Mouse (Mus musculus) neural tube, embryonic 14.5 days (tissue): ENCODE results near the gene Mybpc2. TPM values are rescaled to one million over a fixed set of nuclear protein-coding genes. Genes with fewer than 3 reads are reported as not detected.

Experiments
- ATAC-seq: fragments of 200-750 bp; cut with Nextera tagmentation; 2 replicates; pipeline ENCODE4 v1.8.0; 2017; ENCODE audit warnings: low read depth, mild to moderate bottlenecking, moderate TSS enrichment, moderate library complexity
- H3K27ac ChIP-seq: fragments of 300-500 bp; sonication (generic); 2 replicates; pipeline ENCODE4 v1.5.1; 2014; ENCODE audit warnings: low read depth, mild to moderate bottlenecking, control low read depth, low read length, moderate library complexity, mixed read lengths
- H3K27me3 ChIP-seq: fragments of 300-500 bp; sonication (generic); 2 replicates; pipeline ENCODE4 v1.6.1; 2014; ENCODE audit warnings: low read length; ENCODE audit not compliant: control insufficient read depth, insufficient read depth
- H3K36me3 ChIP-seq: fragments of 300-500 bp; sonication (generic); 2 replicates; pipeline ENCODE4 v1.6.1; 2014; ENCODE audit warnings: low read length, mixed read lengths; ENCODE audit not compliant: control insufficient read depth, insufficient read depth
- H3K4me1 ChIP-seq: fragments of 300-500 bp; sonication (generic); 2 replicates; pipeline ENCODE4 v1.6.1; 2014; ENCODE audit warnings: low read length; ENCODE audit not compliant: control insufficient read depth, insufficient read depth
- H3K4me2 ChIP-seq: fragments of 300-500 bp; sonication (generic); 2 replicates; pipeline ENCODE4 v1.6.1; 2014; ENCODE audit warnings: mild to moderate bottlenecking, low read depth, low read length, control low read depth
- H3K4me3 ChIP-seq: fragments of 300-500 bp; sonication (generic); 2 replicates; pipeline ENCODE4 v1.5.1; 2014; ENCODE audit warnings: low read depth, low read length, control low read depth, mixed read lengths
- H3K9ac ChIP-seq: fragments of 300-500 bp; sonication (generic); replicated peaks from 2 replicates; pipeline ENCODE4 v1.6.1; 2014; ENCODE audit warnings: low read depth, mild to moderate bottlenecking, control low read depth, low read length, mixed read lengths
- H3K9me3 ChIP-seq: fragments of 300-500 bp; sonication (generic); 2 replicates; pipeline ENCODE4 v1.6.1; 2016; ENCODE audit warnings: low read length; ENCODE audit not compliant: control insufficient read depth
- WGBS: fragments of 180-500 bp; shearing (Covaris S2); extraction: QIAGEN DNeasy Blood & Tissue Kit; methylation state at CpG from one replicate; pipeline ENCODE4 v1.1.7; 2014; 5-methylcytosine and 5-hydroxymethylcytosine counted together
- polyA plus RNA-seq: library from polyadenylated mRNA; unstranded; fragments of >200 nt; fragmentation: Nextera tagmentation; extraction: Ambion mirVana; gene quantifications from 2 replicates; pipeline ENCODE4 v1.2.1, GENCODE M21; 2014

Gene Mybpc2
- polyA plus RNA-seq, 1 experiment from 2014 or later = 0.07 TPM

GRCm38 (mm10) chr7:44560435-44561400, 36.3 kb upstream of the Mybpc2 start:
- WGBS = 52% methylated on average over 18 of the region's 18 CpGs
- Histone ChIP-seq H3K9me3 (no peaks in the 10 kb centered on the region), H3K27ac (no peak overlapping the region), H3K4me2 (no peak overlapping the region), H3K4me1 (no peaks in the 10 kb centered on the region), H3K9ac (0 out of 2 replicates have a peak overlapping the region, but pooled peaks have one; percentile 21), H3K36me3 (no peaks in the 10 kb centered on the region), H3K4me3 (no peak overlapping the region), H3K27me3 (no peaks in the 10 kb centered on the region)
- ATAC-seq = peak; percentile 85

- Histone ChIP-seq H3K36me3 (no peaks in the 10 kb centered on the region), H3K27ac (no peak overlapping the region), H3K4me2 (no peak overlapping the region), H3K27me3 (no peaks in the 10 kb centered on the region), H3K9me3 (no peaks in the 10 kb centered on the region), H3K4me3 (no peak overlapping the region), H3K4me1 (peaks cover 7% of the 10 kb centered on the region), H3K9ac (no peak overlapping the region)
- WGBS = 67% methylated on average over 2 of the region's 2 CpGs
- ATAC-seq = no peak
Observed at GRCm38 (mm10) chr7:44557629-44558028, 33.2 kb upstream of the Mybpc2 start.

- Histone ChIP-seq H3K27me3 (no peaks in the 10 kb centered on the region), H3K36me3 (peaks cover 11% of the 10 kb centered on the region; the same call in 1 of the 2 replicates), H3K4me2 (peak within 1 kb of the TSS; percentile 67), H3K9me3 (no peaks in the 10 kb centered on the region), H3K9ac (0 out of 2 replicates have a peak within 1 kb of the TSS, but pooled peaks have one; percentile 32), H3K4me3 (peak within 1 kb of the TSS; percentile 85), H3K4me1 (peaks cover 10% of the 10 kb centered on the region), H3K27ac (peak within 1 kb of the TSS; percentile 87)
- peak; percentile 82 for ATAC-seq
- WGBS = under 1% methylated on average over 22 of the region's 22 CpGs
Observed at GRCm38 (mm10) chr7:44553826-44554225, 29.4 kb upstream of the Mybpc2 start, which contains the start of gene Nr1h2. Gene Nr1h2, minus strand, starts transcription at chr7:44553951.

GRCm38 (mm10) chr7:44553196-44553764, 28.8 kb upstream of the Mybpc2 start:
- H3K9me3 ChIP-seq = no peaks in the 10 kb centered on the region
- H3K4me2 ChIP-seq = peak overlapping the region; percentile 67
- H3K36me3 ChIP-seq = peaks cover 11% of the 10 kb centered on the region; the same call in 1 of the 2 replicates
- peaks cover 10% of the 10 kb centered on the region for H3K4me1 ChIP-seq
- 0 out of 2 replicates have a peak overlapping the region, but pooled peaks have one; percentile 32 for H3K9ac ChIP-seq
- WGBS = under 1% methylated on average over 32 of the region's 32 CpGs
- H3K27me3 ChIP-seq = no peaks in the 10 kb centered on the region
- H3K4me3 ChIP-seq = peak overlapping the region; percentile 85
- H3K27ac ChIP-seq = peak overlapping the region; percentile 87
- peak; percentile 70 for ATAC-seq

- no peak for ATAC-seq
- Histone ChIP-seq H3K4me3 (peak overlapping the region; percentile 85), H3K9ac (no peak overlapping the region), H3K27me3 (no peaks in the 10 kb centered on the region), H3K36me3 (peaks cover 11% of the 10 kb centered on the region; the same call in 1 of the 2 replicates), H3K4me2 (peak overlapping the region; percentile 67), H3K27ac (no peak overlapping the region), H3K4me1 (peaks cover 16% of the 10 kb centered on the region), H3K9me3 (no peaks in the 10 kb centered on the region)
- WGBS = 85% methylated on average over 31 of the region's 31 CpGs
Observed at GRCm38 (mm10) chr7:44552141-44552908, 27.9 kb upstream of the Mybpc2 start.

GRCm38 (mm10) chr7:44551731-44552130, 27.3 kb upstream of the Mybpc2 start:
- Histone ChIP-seq H3K4me3 (no peak overlapping the region), H3K4me1 (peaks cover 16% of the 10 kb centered on the region), H3K4me2 (no peak overlapping the region), H3K36me3 (peaks cover 11% of the 10 kb centered on the region; the same call in 1 of the 2 replicates), H3K9me3 (no peaks in the 10 kb centered on the region), H3K9ac (no peak overlapping the region), H3K27ac (no peak overlapping the region), H3K27me3 (no peaks in the 10 kb centered on the region)
- WGBS = 78% methylated on average over 22 of the region's 22 CpGs
- ATAC-seq = no peak

- WGBS = 97% methylated on average over 21 of the region's 21 CpGs
- Histone ChIP-seq H3K27me3 (no peaks in the 10 kb centered on the region), H3K4me3 (no peak overlapping the region), H3K4me1 (peaks cover 16% of the 10 kb centered on the region), H3K9me3 (no peaks in the 10 kb centered on the region), H3K36me3 (peaks cover 11% of the 10 kb centered on the region; the same call in 1 of the 2 replicates), H3K4me2 (no peak overlapping the region), H3K9ac (no peak overlapping the region), H3K27ac (no peak overlapping the region)
- no peak for ATAC-seq
Observed at GRCm38 (mm10) chr7:44551301-44551700, 26.8 kb upstream of the Mybpc2 start.

GRCm38 (mm10) chr7:44550409-44550678, 25.9 kb upstream of the Mybpc2 start:
- Histone ChIP-seq H3K9ac (no peak overlapping the region), H3K4me3 (no peak overlapping the region), H3K4me1 (peaks cover 16% of the 10 kb centered on the region), H3K9me3 (no peaks in the 10 kb centered on the region), H3K27me3 (no peaks in the 10 kb centered on the region), H3K36me3 (peaks cover 11% of the 10 kb centered on the region; the same call in 1 of the 2 replicates), H3K4me2 (no peak overlapping the region), H3K27ac (no peak overlapping the region)
- ATAC-seq = no peak
- 96% methylated on average over 12 of the region's 12 CpGs for WGBS
